Mouse (Mus musculus) lung, postnatal 0 days (tissue): ENCODE measurements at regions not wholly inside any gene's neighbourhood (a gene's known extent, or its start where the extent isn't known, plus 50 kb on each side); places are given as distances from the start of the nearest gene placed in this dataset.

Experiments
- ATAC-seq: fragments of 200-750 bp; cut with Nextera tagmentation; 2 replicates; pipeline ENCODE4 v1.8.0; 2017; ENCODE audit warnings: moderate library complexity
- DNase-seq: peaks from one replicate; pipeline ENCODE4 v3.0.0-alpha.2; 2016; ENCODE audit warnings: low spot score
- H3K27ac ChIP-seq: fragments of 300-500 bp; sonication (generic); 2 replicates; pipeline ENCODE4 v1.5.1; 2014; ENCODE audit warnings: antibody characterized with exemption, mild to moderate bottlenecking, low read length, mixed read lengths
- H3K27me3 ChIP-seq: fragments of 300-500 bp; sonication (generic); replicated peaks from 2 replicates; pipeline ENCODE4 v1.6.1; 2014; ENCODE audit warnings: low read length, mixed read lengths; ENCODE audit not compliant: insufficient read depth
- H3K36me3 ChIP-seq: fragments of 300-500 bp; sonication (generic); 2 replicates; pipeline ENCODE4 v1.6.1; 2014; ENCODE audit warnings: low read length, mixed read lengths; ENCODE audit not compliant: insufficient read depth
- H3K4me1 ChIP-seq: fragments of 300-500 bp; sonication (generic); 2 replicates; pipeline ENCODE4 v1.6.1; 2014; ENCODE audit warnings: antibody characterized with exemption, low read depth, low read length, mixed read lengths; ENCODE audit not compliant: insufficient read depth
- H3K4me2 ChIP-seq: fragments of 300-500 bp; sonication (generic); replicated peaks from 2 replicates; pipeline ENCODE4 v1.6.1; 2014; ENCODE audit warnings: low read depth, mild to moderate bottlenecking, low read length, moderate library complexity, mixed read lengths
- H3K4me3 ChIP-seq: fragments of 300-500 bp; sonication (generic); 2 replicates; pipeline ENCODE4 v1.5.1; 2014; ENCODE audit warnings: low read depth, low read length
- H3K9ac ChIP-seq: fragments of 300-500 bp; sonication (generic); replicated peaks from 2 replicates; pipeline ENCODE4 v1.6.1; 2014; ENCODE audit warnings: low read depth, mild to moderate bottlenecking
- H3K9me3 ChIP-seq: fragments of 300-500 bp; sonication (generic); 2 replicates; pipeline ENCODE4 v1.6.1; 2016; ENCODE audit warnings: low read length, mixed read lengths
- CTCF ChIP-seq: IDR thresholded peaks from 2 replicates; pipeline ENCODE4 v1.5.1; 2016; ENCODE audit warnings: antibody characterized with exemption, mild to moderate bottlenecking
- EP300 ChIP-seq: IDR thresholded peaks from 2 replicates; pipeline ENCODE4 v1.6.1; 2016; ENCODE audit warnings: antibody characterized with exemption, mild to moderate bottlenecking, control low read depth
- WGBS: fragments of 180-500 bp; shearing (Covaris S2); extraction: QIAGEN DNeasy Blood & Tissue Kit; methylation state at CpG from one replicate; pipeline ENCODE4 v1.1.7; 2014; 5-methylcytosine and 5-hydroxymethylcytosine counted together

DNA sequence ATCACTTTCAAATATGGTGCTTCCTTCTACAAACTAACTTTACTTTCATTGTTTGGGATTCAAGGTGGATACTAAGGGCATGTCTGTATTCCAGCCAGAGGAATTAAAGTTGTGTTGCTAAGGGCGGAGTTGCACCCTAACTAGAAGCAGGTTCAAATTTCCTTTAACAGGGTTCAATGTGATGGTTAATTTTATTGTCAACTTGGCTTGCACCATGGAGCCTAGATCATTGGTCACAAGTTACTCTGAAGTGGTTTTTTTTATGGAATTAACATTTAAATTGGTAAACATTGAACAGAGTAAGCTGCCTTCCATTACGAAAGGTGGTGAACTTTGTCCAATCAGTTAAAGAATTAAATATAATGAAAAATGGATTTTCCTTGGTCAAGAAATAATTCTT lies 86.7 kb upstream of the Plxnc1 start:
- Histone ChIP-seq H3K4me2 (no peak overlapping the region), H3K9ac (no peak overlapping the region), H3K4me3 (no peak overlapping the region), H3K4me1 (no peaks in the 10 kb centered on the region), H3K27me3 (no peaks in the 10 kb centered on the region), H3K9me3 (no peaks in the 10 kb centered on the region), H3K27ac (no peak overlapping the region), H3K36me3 (no peaks in the 10 kb centered on the region)
- DNase-seq = no peak
- TF ChIP-seq EP300 = no peak
- TF ChIP-seq CTCF = no peak
- ATAC-seq = no peak
- 95% methylated on average over 2 of the region's 2 CpGs for WGBS

DNA sequence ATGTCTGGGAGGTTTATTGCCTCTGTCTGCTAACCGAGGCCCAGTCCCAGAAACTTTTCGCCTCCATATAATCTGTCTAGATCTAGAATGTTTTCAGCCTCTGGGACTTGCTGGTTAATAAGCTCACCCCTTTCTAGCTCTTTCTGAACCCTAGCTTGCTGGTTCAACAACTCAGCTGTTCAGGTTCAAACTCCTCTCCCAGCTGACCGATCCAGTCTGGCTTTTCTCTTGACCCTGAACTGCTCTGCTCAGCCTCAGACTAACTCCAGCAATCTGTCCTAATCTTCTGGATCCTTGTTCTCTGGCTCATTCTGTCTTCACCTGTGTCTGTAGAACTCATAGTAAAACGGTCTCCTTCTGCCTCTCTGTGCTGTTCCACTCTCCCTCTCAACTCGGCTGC lies 86.2 kb upstream of the Plxnc1 start:
- no peak for DNase-seq
- 75% methylated on average over 5 of the region's 5 CpGs for whole genome bisulfite sequencing

DNA sequence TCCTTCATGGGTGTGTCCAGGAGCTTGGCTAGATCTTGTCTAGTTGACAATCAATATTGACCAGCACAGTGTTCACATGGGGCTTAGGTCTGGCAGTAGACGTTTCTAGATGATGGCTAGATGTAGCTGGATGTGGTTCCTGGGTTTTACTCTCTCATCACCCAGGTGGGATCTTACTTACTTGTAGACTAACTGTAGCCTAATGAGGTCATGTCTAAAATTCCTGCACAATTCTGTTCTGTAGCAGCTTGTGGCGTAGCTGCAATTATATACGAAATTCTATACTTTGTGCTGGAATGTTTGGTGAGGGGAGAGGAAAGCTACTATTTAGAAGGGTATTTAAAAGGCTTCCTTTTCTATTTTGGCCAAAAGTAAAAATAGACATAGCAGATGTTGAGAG lies 84.9 kb upstream of the Plxnc1 start:
- Histone ChIP-seq H3K9me3 (no peaks in the 10 kb centered on the region), H3K9ac (no peak overlapping the region), H3K4me2 (no peak overlapping the region), H3K27ac (no peak overlapping the region), H3K36me3 (no peaks in the 10 kb centered on the region), H3K4me1 (no peaks in the 10 kb centered on the region), H3K27me3 (no peaks in the 10 kb centered on the region), H3K4me3 (no peak overlapping the region)
- no peak for ATAC-seq
- no peak for DNase-seq
- TF ChIP-seq EP300 (no peak), CTCF (no peak)
- 63% methylated on average over 3 of the region's 3 CpGs for WGBS

More for the DNA sequence above, 86.2 kb upstream of the Plxnc1 start:
- H3K4me3 ChIP-seq = no peak overlapping the region
- H3K9me3 ChIP-seq = no peaks in the 10 kb centered on the region
- no peaks in the 10 kb centered on the region for H3K4me1 ChIP-seq
- no peak overlapping the region for H3K4me2 ChIP-seq
- TF ChIP-seq CTCF = no peak
- TF ChIP-seq EP300 = no peak
- no peak overlapping the region for H3K27ac ChIP-seq
- H3K9ac ChIP-seq = no peak overlapping the region
- no peaks in the 10 kb centered on the region for H3K36me3 ChIP-seq
- ATAC-seq = no peak
- no peaks in the 10 kb centered on the region for H3K27me3 ChIP-seq

DNA sequence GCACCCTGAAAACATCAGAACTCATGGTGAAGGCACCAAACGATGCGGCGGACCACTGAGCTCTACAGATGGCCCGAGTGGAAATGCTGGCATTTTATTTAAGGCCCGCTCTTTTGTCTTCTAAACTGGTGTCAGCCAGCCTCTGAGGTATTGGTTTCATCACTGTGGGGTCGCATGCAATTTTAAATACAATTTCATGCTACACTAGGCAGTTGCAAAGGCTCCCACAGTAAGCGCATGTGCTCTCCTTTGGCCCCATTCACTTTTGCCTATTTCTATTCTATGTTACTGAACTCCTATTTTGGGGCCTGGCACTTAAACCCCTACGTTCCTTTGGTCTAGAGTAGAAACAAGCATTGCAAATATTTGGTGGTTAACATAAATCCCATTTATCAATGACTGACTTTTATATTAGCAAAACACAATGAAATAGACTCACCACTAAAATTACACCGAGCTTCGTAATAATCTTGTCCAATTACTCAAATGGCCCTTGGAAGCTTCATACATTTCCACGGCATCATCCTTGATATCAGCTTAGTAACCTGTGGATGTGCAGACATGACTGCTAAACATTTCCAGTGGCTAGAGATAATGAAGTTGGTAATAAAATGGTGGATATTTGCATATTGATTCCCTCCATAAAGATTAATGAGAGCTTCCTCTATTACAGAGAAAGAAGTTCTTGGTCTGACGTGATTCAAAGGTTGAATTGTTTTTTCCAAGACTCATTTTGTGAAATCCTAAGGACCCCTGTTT lies 81.1 kb upstream of the Plxnc1 start:
- Histone ChIP-seq H3K27me3 (no peaks in the 10 kb centered on the region), H3K4me3 (no peak overlapping the region), H3K4me1 (no peaks in the 10 kb centered on the region), H3K4me2 (no peak overlapping the region), H3K9me3 (no peaks in the 10 kb centered on the region), H3K27ac (no peak overlapping the region), H3K9ac (no peak overlapping the region), H3K36me3 (no peaks in the 10 kb centered on the region)
- no peak for DNase-seq
- no peak for TF ChIP-seq CTCF
- no peak for TF ChIP-seq EP300
- 95% methylated on average over 12 of the region's 12 CpGs for WGBS
- ATAC-seq = no peak

DNA sequence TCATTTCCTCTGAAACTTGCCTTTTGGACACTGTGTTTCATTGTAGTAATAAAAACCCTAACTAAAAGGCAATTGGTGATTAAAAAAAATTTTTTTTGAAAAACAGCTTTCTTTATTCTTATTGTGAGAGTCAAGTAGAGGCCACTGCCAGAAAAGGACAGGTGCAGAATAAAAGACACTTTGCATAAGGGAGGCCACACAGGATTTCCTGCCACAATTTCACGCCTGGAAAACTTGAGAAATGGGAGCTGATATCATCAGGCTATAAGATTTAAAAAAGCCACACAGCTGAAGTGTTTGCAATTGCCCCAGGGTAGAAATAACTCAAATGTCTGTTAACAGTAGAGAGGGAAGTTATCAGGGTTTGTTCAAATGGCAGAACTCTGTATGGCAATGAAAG lies 76.6 kb upstream of the Plxnc1 start:
- no peak for TF ChIP-seq EP300
- no peak for TF ChIP-seq CTCF
- no peak overlapping the region for H3K4me2 ChIP-seq
- H3K36me3 ChIP-seq = no peaks in the 10 kb centered on the region
- no peak for DNase-seq
- no peaks in the 10 kb centered on the region for H3K27me3 ChIP-seq
- no peak overlapping the region for H3K4me3 ChIP-seq
- no peaks in the 10 kb centered on the region for H3K9me3 ChIP-seq
- WGBS = 47% methylated on average over 1 of the region's 1 CpGs
- no peaks in the 10 kb centered on the region for H3K4me1 ChIP-seq
- no peak for ATAC-seq
- H3K27ac ChIP-seq = no peak overlapping the region
- no peak overlapping the region for H3K9ac ChIP-seq

DNA sequence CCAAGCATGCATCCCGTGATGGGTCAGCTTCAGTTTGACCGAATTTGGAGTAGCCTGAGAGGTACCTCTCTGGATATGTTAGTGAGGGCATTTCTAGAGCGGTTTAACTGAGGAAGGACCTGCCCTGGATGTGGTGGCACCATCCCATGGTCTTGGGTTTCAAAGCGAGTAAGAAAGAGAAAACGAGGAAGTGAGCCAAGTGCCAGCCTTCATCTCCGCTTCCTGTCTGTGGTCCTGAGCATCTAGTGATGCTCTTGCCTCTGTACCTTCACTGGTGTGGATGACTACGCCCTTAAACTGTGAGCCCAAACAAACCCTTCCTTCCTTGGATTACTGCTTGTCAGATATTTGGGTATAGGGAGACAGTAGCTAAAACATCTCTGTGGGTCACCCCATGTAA lies 72.3 kb upstream of the Plxnc1 start:
- Histone ChIP-seq H3K4me2 (no peak overlapping the region), H3K9ac (no peak overlapping the region), H3K4me3 (no peak overlapping the region), H3K4me1 (no peaks in the 10 kb centered on the region), H3K27ac (no peak overlapping the region), H3K27me3 (no peaks in the 10 kb centered on the region), H3K36me3 (no peaks in the 10 kb centered on the region), H3K9me3 (no peaks in the 10 kb centered on the region)
- TF ChIP-seq CTCF = no peak
- no peak for TF ChIP-seq EP300
- DNase-seq (no peak), ATAC-seq (no peak)
- 85% methylated on average over 7 of the region's 7 CpGs for WGBS
